Mouse (Mus musculus): Measurements from ENCODE around the gene Zbtb41.

Gene Zbtb41

DNA sequence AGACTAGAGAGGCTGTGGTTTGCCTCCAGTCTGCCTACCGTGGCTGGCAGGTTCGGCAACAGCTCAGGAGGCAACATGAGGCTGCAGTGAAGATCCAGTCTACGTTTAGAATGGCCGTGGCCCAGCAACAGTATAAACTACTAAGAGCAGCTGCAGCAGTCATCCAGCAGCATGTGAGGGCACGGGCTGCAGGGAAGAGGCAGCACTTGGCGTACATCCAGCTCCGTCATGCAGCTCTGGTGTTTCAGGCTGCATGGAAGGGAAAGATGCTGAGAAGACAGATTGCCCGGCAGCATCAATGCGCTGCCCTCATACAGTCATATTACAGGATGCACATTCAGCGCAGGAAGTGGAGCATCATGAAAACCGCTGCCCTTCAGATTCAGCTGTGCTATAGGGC lies 56.8 kb downstream of the Zbtb41 start:
- DNase-seq (ENCODE audit: low spot score in 2 of 2) = no peak

DNA sequence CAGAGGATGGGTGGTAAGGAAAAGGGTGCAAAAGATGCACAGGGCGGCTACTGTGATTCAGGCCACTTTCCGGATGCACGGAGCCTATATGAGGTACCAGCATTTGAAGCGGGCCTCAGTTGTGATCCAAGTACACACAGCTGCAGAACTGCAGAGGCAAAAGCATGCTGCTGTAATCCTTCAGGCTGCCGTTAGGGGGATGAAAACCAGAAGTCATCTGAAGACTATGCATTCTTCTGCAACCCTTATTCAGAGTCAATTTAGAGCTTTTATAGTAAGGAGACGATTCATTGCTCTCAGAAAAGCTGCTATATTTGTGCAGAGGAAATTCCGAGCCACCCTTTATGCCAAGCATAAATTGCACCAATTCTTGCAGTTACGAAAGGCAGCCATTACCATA lies 58.2 kb downstream of the Zbtb41 start:
- no peak for DNase-seq (ENCODE audit: low spot score in 2 of 2)

DNA sequence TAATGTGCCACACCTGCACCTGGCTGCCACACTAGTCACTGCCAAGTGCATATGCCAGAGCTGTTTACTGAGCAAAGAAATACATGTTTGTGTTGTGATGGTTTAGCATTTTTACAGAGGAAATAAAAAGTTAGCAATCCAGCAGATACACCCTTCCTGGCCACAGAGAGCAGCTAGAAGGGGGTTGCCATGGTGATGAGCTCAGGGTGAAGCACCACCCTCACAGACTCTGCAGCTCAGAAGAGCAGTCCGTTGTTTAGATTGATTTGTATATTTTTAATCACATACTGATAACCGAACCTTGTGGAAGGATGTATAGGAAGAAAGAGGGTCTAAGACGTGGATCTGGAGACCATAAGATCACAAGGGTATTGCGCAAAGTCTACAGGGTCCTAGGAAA lies 59.1 kb downstream of the Zbtb41 start:
- no peak for DNase-seq (ENCODE audit: low spot score in 2 of 2)

- DNase-seq (ENCODE audit: low spot score in 2 of 2) = no peak
These were observed 72.5 kb downstream of the Zbtb41 start for GRCm38 (mm10) chr1:139494630-139495029.

DNA sequence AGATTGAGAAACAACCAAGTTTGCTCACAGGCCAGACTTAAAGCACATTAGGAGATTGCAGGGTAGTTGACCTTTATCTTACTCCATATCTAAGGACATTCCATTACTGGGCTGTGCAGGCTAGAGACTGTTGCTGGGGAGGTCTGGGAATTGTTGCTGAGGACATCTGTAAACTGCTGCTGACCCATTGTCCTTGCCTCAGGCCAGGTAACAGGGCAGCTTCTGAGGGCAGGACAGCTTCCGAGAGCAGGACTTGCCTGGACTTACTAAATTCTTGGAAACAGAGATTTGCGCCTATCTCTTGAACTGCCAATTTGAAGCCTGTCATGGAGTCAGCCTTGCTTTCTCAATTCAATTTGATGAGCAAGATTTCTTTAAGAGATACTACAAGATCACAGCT lies 73.3 kb downstream of the Zbtb41 start:
- no peak for DNase-seq (ENCODE audit: low spot score in 2 of 2)

GRCm38 (mm10) chr1:139496212-139496611 lies 74.1 kb downstream of the Zbtb41 start:
- DNase-seq (ENCODE audit: low spot score in 2 of 2) = no peak

DNA sequence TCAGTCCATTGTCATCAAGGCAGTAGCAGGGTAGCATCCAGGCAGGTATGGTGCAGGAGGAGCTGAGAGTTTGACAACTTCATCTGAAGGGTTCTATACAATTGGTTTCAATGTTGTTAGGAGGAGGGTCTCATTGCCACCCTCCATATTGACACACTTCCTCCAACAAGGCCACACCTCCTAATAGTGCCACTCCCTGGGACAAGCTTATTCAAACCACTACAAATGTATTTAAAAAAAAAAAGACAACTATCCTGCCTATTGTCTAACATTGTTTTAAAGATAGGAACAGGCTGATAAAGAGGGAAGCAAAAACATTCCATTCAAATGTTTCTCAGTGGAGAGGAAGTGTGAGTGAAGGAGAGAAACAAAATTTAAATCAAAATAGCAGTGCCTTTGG lies 77.7 kb downstream of the Zbtb41 start:
- DNase-seq (ENCODE audit: low spot score in 2 of 2) = no peak

DNA sequence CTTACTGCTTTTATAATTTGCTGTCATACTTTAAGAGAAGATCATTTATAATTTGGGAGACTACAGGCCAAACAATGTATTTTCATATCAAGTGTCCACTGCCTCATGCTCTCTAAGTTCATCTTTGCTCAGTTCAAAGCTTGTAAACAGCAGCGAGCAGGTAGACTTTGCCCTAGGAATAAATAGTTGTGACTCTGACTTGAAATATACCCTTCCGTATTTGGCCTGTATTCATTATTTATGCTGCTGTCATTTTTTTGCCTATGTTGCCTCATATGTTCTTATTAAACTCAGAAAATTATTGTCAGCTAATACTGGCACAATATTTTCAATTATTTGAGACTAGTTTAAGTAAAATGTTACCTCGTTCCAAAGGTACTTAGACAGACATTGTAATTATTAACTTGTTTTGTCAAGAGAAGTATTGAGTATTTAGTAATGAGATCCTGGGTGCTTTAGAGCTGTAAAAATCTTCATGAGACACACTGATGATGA lies 79.2 kb downstream of the Zbtb41 start, which contains the start of gene F13b:
Gene F13b (plus strand): TSS at position 445 of the 495 bp plus-strand sequence.
- no peak for DNase-seq (ENCODE audit: low spot score in 2 of 2)
